Mouse (Mus musculus): ENCODE data around the gene Gm9837. TPM values are rescaled to one million over a fixed set of nuclear protein-coding genes. Genes with fewer than 3 reads are reported as not detected.

Gene Gm9837
- polyA plus RNA-seq, 1 experiment, result not detected

GRCm38 (mm10) chr11:53446183-53446582 lies 24.1 kb downstream of the Gm9837 start:
- peaks cover 9% of the 10 kb centered on the region for H3K4me1 ChIP-seq (ENCODE audit: control insufficient read depth, insufficient read depth, low read length)
- no peak overlapping the region for H3K4me3 ChIP-seq (ENCODE audit: insufficient read depth, low read length)
- TF ChIP-seq POLR2A (IDR thresholded peaks at IDR 0.05; ENCODE audit: borderline replicate concordance, low read depth, low read length) (no peak), CTCF (IDR thresholded peaks at IDR 0.05; ENCODE audit: low read depth, low read length) (no peak)
- no peak overlapping the region for H3K27ac ChIP-seq (ENCODE audit: insufficient read depth, low read depth, low read length)

- no peak overlapping the region for H3K27ac ChIP-seq (ENCODE audit: insufficient read depth, low read depth, low read length)
These were observed 24.7 kb downstream of the Gm9837 start for GRCm38 (mm10) chr11:53445562-53445961.

GRCm38 (mm10) chr11:53443861-53444260 lies 26.4 kb downstream of the Gm9837 start:
- H3K27ac ChIP-seq (ENCODE audit: insufficient read depth, low read depth, low read length), result no peak overlapping the region
- no peaks in the 10 kb centered on the region for H3K4me1 ChIP-seq (ENCODE audit: control insufficient read depth, insufficient read depth, low read length)
- no peak overlapping the region for H3K4me3 ChIP-seq (ENCODE audit: insufficient read depth, low read length)
- no peak for TF ChIP-seq POLR2A (IDR thresholded peaks at IDR 0.05; ENCODE audit: borderline replicate concordance, low read depth, low read length)
- peak; percentile 73 for TF ChIP-seq CTCF (IDR thresholded peaks at IDR 0.05; ENCODE audit: low read depth, low read length)

More at GRCm38 (mm10) chr11:53445562-53445961, 24.7 kb downstream of the Gm9837 start:
- H3K4me3 ChIP-seq (ENCODE audit: insufficient read depth, low read length), result no peak overlapping the region
- H3K4me1 ChIP-seq (ENCODE audit: control insufficient read depth, insufficient read depth, low read length), result peaks cover 9% of the 10 kb centered on the region
- TF ChIP-seq CTCF (IDR thresholded peaks at IDR 0.05; ENCODE audit: low read depth, low read length) (no peak), POLR2A (IDR thresholded peaks at IDR 0.05; ENCODE audit: borderline replicate concordance, low read depth, low read length) (no peak)

- TF ChIP-seq CTCF (IDR thresholded peaks at IDR 0.05; ENCODE audit: low read depth, low read length) (no peak), POLR2A (IDR thresholded peaks at IDR 0.05; ENCODE audit: borderline replicate concordance, low read depth, low read length) (no peak)
- Histone ChIP-seq H3K4me1 (ENCODE audit: control insufficient read depth, insufficient read depth, low read length) (no peaks in the 10 kb centered on the region), H3K27ac (ENCODE audit: insufficient read depth, low read depth, low read length) (no peak overlapping the region)
These were observed 28.4 kb downstream of the Gm9837 start for GRCm38 (mm10) chr11:53441921-53442320.

GRCm38 (mm10) chr11:53436338-53436737 lies 33.9 kb downstream of the Gm9837 start:
- no peak overlapping the region for H3K4me3 ChIP-seq (ENCODE audit: insufficient read depth, low read length)
- H3K27ac ChIP-seq (ENCODE audit: insufficient read depth, low read depth, low read length), result peak overlapping the region; percentile 58
- H3K4me1 ChIP-seq (ENCODE audit: control insufficient read depth, insufficient read depth, low read length), result peaks cover 17% of the 10 kb centered on the region
- TF ChIP-seq CTCF (IDR thresholded peaks at IDR 0.05; ENCODE audit: low read depth, low read length) (no peak), POLR2A (IDR thresholded peaks at IDR 0.05; ENCODE audit: borderline replicate concordance, low read depth, low read length) (no peak)

More at GRCm38 (mm10) chr11:53441921-53442320, 28.4 kb downstream of the Gm9837 start:
- H3K4me3 ChIP-seq (ENCODE audit: insufficient read depth, low read length), result no peak overlapping the region

GRCm38 (mm10) chr11:53435504-53435903 lies 34.8 kb downstream of the Gm9837 start:
- TF ChIP-seq CTCF (IDR thresholded peaks at IDR 0.05; ENCODE audit: low read depth, low read length) (no peak), POLR2A (IDR thresholded peaks at IDR 0.05; ENCODE audit: borderline replicate concordance, low read depth, low read length) (no peak)
- Histone ChIP-seq H3K4me3 (ENCODE audit: insufficient read depth, low read length) (no peak overlapping the region), H3K27ac (ENCODE audit: insufficient read depth, low read depth, low read length) (no peak overlapping the region), H3K4me1 (ENCODE audit: control insufficient read depth, insufficient read depth, low read length) (peaks cover 18% of the 10 kb centered on the region)

- H3K27ac ChIP-seq (ENCODE audit: insufficient read depth, low read depth, low read length), result no peak overlapping the region
- H3K4me1 ChIP-seq (ENCODE audit: control insufficient read depth, insufficient read depth, low read length), result peaks cover 22% of the 10 kb centered on the region
- TF ChIP-seq CTCF (IDR thresholded peaks at IDR 0.05; ENCODE audit: low read depth, low read length), result no peak
- TF ChIP-seq POLR2A (IDR thresholded peaks at IDR 0.05; ENCODE audit: borderline replicate concordance, low read depth, low read length), result no peak
- no peak overlapping the region for H3K4me3 ChIP-seq (ENCODE audit: insufficient read depth, low read length)
These were observed 37.2 kb downstream of the Gm9837 start for GRCm38 (mm10) chr11:53433057-53433456.

- TF ChIP-seq CTCF (IDR thresholded peaks at IDR 0.05; ENCODE audit: low read depth, low read length) (no peak), POLR2A (IDR thresholded peaks at IDR 0.05; ENCODE audit: borderline replicate concordance, low read depth, low read length) (no peak)
- H3K4me3 ChIP-seq (ENCODE audit: insufficient read depth, low read length), result peak overlapping the region; percentile 77
- H3K4me1 ChIP-seq (ENCODE audit: control insufficient read depth, insufficient read depth, low read length), result peaks cover 19% of the 10 kb centered on the region
- 0 out of 2 replicates have a peak overlapping the region, but pooled peaks have one; percentile 1 for H3K27ac ChIP-seq (ENCODE audit: insufficient read depth, low read depth, low read length)
These were observed 38.8 kb downstream of the Gm9837 start for GRCm38 (mm10) chr11:53431347-53432056.

GRCm38 (mm10) chr11:53430670-53431346 lies 39.5 kb downstream of the Gm9837 start, which contains the start of the genes Uqcrq and Gdf9:
TSS of gene Uqcrq (minus strand) at chr11:53430831.
TSS of gene Gdf9 (plus strand) at chr11:53431023.
- Histone ChIP-seq H3K4me3 (ENCODE audit: insufficient read depth, low read length) (peak within 1 kb of the TSS; percentile 77), H3K4me1 (ENCODE audit: control insufficient read depth, insufficient read depth, low read length) (peaks cover 13% of the 10 kb centered on the region), H3K27ac (ENCODE audit: insufficient read depth, low read depth, low read length) (peak within 1 kb of the TSS; percentile 66)
- TF ChIP-seq CTCF (IDR thresholded peaks at IDR 0.05; ENCODE audit: low read depth, low read length) (no peak), POLR2A (IDR thresholded peaks at IDR 0.05; ENCODE audit: borderline replicate concordance, low read depth, low read length) (no peak)

- TF ChIP-seq POLR2A (IDR thresholded peaks at IDR 0.05; ENCODE audit: borderline replicate concordance, low read depth, low read length) (no peak), CTCF (IDR thresholded peaks at IDR 0.05; ENCODE audit: low read depth, low read length) (no peak)
- Histone ChIP-seq H3K4me1 (ENCODE audit: control insufficient read depth, insufficient read depth, low read length) (peaks cover 13% of the 10 kb centered on the region), H3K4me3 (ENCODE audit: insufficient read depth, low read length) (peak overlapping the region; percentile 77), H3K27ac (ENCODE audit: insufficient read depth, low read depth, low read length) (peak overlapping the region; percentile 66)
These were observed 40.0 kb downstream of the Gm9837 start for GRCm38 (mm10) chr11:53430300-53430669.

Measured in bone marrow macrophage, adult 2 months (primary cell).